Mouse (Mus musculus) forebrain, embryonic 15.5 days (tissue): ENCODE data around the gene Cemip2. TPM values are rescaled to one million over a fixed set of nuclear protein-coding genes. Genes with fewer than 3 reads are reported as not detected.

Source experiments
- ATAC-seq: fragments of 200-750 bp; cut with Nextera tagmentation; replicated peaks from 2 replicates; pipeline ENCODE4 v1.8.0; 2017; ENCODE audit warnings: mild to moderate bottlenecking, moderate TSS enrichment, moderate library complexity
- H3K27ac ChIP-seq: fragments of 300-500 bp; sonication (generic); replicated peaks from 2 replicates; pipeline ENCODE4 v1.5.1; 2015; ENCODE audit warnings: mild to moderate bottlenecking, inconsistent platforms
- H3K27me3 ChIP-seq: fragments of 300-500 bp; sonication (generic); 2 replicates; pipeline ENCODE4 v1.6.1; 2015; ENCODE audit warnings: inconsistent platforms
- H3K36me3 ChIP-seq: fragments of 300-500 bp; sonication (generic); 2 replicates; pipeline ENCODE4 v1.6.1; 2015; ENCODE audit warnings: mild to moderate bottlenecking, inconsistent platforms
- H3K4me1 ChIP-seq: fragments of 300-500 bp; sonication (generic); 2 replicates; pipeline ENCODE4 v1.6.1; 2015; ENCODE audit warnings: inconsistent platforms
- H3K4me2 ChIP-seq: fragments of 300-500 bp; sonication (generic); replicated peaks from 2 replicates; pipeline ENCODE4 v1.6.1; 2015; ENCODE audit warnings: mild to moderate bottlenecking, inconsistent platforms
- H3K4me3 ChIP-seq: fragments of 300-500 bp; sonication (generic); 2 replicates; pipeline ENCODE4 v1.5.1; 2015; ENCODE audit warnings: mild to moderate bottlenecking, inconsistent platforms
- H3K9ac ChIP-seq: fragments of 300-500 bp; sonication (generic); replicated peaks from 2 replicates; pipeline ENCODE4 v1.6.1; 2015; ENCODE audit warnings: mild to moderate bottlenecking, inconsistent platforms
- H3K9me3 ChIP-seq: fragments of 300-500 bp; sonication (generic); 2 replicates; pipeline ENCODE4 v1.6.1; 2016; ENCODE audit warnings: inconsistent platforms
- WGBS: fragments of 180-500 bp; shearing (Covaris S2); methylation state at CpG from one replicate; pipeline ENCODE4 v1.1.7; 2015; ENCODE audit warnings: mixed read lengths; 5-methylcytosine and 5-hydroxymethylcytosine counted together
- polyA plus RNA-seq: library from polyadenylated mRNA; unstranded; fragments of >200 nt; fragmentation: Nextera tagmentation; extraction: Ambion mirVana; gene quantifications from 2 replicates; pipeline ENCODE4 v1.2.1, GENCODE M21; 2015

Cemip2 gene
- polyA plus RNA-seq, 1 experiment from 2014 or later: 39.3 TPM

- no peaks in the 10 kb centered on the region for H3K36me3 ChIP-seq
- WGBS: 76% methylated on average over 4 of the region's 4 CpGs
- no peak overlapping the region for H3K27ac ChIP-seq
- H3K4me1 ChIP-seq: peaks cover 14% of the 10 kb centered on the region
- no peaks in the 10 kb centered on the region for H3K27me3 ChIP-seq
- H3K4me2 ChIP-seq: no peak overlapping the region
- no peak overlapping the region for H3K4me3 ChIP-seq
- no peak overlapping the region for H3K9ac ChIP-seq
- ATAC-seq: no peak
- H3K9me3 ChIP-seq: no peaks in the 10 kb centered on the region
Measured at GRCm38 (mm10) chr19:21886166-21886657, 108.1 kb downstream of the Cemip2 start.

DNA sequence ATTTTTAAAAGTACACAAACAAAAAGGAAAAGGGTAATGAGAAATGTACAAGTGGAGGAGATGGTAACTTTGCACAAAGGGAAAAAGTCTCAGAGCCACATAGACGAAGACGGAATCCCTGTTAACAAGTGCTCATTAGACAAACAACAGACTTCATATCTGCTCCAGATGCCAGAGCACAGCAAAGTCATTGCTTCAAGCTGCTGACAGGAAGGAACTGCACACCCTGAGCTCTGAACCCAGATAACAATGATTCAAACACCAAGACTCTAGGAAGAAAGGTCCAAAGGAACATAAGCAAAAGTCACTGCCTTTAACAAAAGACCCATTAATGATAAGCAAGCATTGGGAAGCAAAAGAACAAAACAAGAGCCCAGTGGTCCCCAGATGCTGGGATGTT is 112.6 kb downstream of the Cemip2 start:
- WGBS: 84% methylated on average over 2 of the region's 2 CpGs
- Histone ChIP-seq H3K4me3 (no peak overlapping the region), H3K4me2 (no peak overlapping the region), H3K9me3 (no peaks in the 10 kb centered on the region), H3K4me1 (no peaks in the 10 kb centered on the region), H3K9ac (no peak overlapping the region), H3K36me3 (no peaks in the 10 kb centered on the region), H3K27ac (no peak overlapping the region), H3K27me3 (no peaks in the 10 kb centered on the region)
- ATAC-seq: no peak

GRCm38 (mm10) chr19:21894792-21895191 is 116.7 kb downstream of the Cemip2 start:
- H3K4me2 ChIP-seq: no peak overlapping the region
- H3K9me3 ChIP-seq: no peaks in the 10 kb centered on the region
- H3K27ac ChIP-seq: no peak overlapping the region
- no peaks in the 10 kb centered on the region for H3K27me3 ChIP-seq
- H3K4me3 ChIP-seq: no peak overlapping the region
- H3K36me3 ChIP-seq: no peaks in the 10 kb centered on the region
- H3K4me1 ChIP-seq: no peaks in the 10 kb centered on the region
- H3K9ac ChIP-seq: no peak overlapping the region
- no peak for ATAC-seq
- 94% methylated on average over 3 of the region's 3 CpGs for WGBS

DNA sequence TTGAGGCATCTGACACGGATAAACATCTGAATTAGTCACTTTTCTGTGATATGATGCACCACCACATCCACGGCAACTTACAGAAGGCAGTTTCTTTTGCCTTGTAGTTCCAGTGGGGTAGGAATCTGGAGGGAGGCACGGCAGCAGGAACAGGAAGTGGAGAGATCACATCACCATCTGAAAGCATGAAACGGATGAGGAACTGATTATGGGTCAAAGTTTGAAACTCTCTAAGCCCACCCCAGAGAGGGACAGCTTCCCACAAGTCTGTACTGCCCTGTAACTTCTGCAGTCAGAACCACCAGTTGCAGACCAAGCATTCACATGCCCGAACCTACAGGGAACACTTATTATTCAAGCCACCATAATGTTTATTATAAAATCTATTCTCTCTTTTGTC is 117.4 kb downstream of the Cemip2 start:
- Histone ChIP-seq H3K9me3 (no peaks in the 10 kb centered on the region), H3K36me3 (no peaks in the 10 kb centered on the region), H3K4me3 (no peak overlapping the region), H3K4me1 (no peaks in the 10 kb centered on the region), H3K4me2 (no peak overlapping the region), H3K9ac (no peak overlapping the region), H3K27ac (no peak overlapping the region), H3K27me3 (no peaks in the 10 kb centered on the region)
- no peak for ATAC-seq
- WGBS: 86% methylated on average over 5 of the region's 5 CpGs

GRCm38 (mm10) chr19:21897122-21897827 is 119.1 kb downstream of the Cemip2 start:
- Histone ChIP-seq H3K27me3 (no peaks in the 10 kb centered on the region), H3K9ac (no peak overlapping the region), H3K4me1 (no peaks in the 10 kb centered on the region), H3K27ac (no peak overlapping the region), H3K36me3 (no peaks in the 10 kb centered on the region), H3K9me3 (no peaks in the 10 kb centered on the region), H3K4me2 (no peak overlapping the region), H3K4me3 (no peak overlapping the region)
- 89% methylated on average over 7 of the region's 7 CpGs for WGBS
- no peak for ATAC-seq

DNA sequence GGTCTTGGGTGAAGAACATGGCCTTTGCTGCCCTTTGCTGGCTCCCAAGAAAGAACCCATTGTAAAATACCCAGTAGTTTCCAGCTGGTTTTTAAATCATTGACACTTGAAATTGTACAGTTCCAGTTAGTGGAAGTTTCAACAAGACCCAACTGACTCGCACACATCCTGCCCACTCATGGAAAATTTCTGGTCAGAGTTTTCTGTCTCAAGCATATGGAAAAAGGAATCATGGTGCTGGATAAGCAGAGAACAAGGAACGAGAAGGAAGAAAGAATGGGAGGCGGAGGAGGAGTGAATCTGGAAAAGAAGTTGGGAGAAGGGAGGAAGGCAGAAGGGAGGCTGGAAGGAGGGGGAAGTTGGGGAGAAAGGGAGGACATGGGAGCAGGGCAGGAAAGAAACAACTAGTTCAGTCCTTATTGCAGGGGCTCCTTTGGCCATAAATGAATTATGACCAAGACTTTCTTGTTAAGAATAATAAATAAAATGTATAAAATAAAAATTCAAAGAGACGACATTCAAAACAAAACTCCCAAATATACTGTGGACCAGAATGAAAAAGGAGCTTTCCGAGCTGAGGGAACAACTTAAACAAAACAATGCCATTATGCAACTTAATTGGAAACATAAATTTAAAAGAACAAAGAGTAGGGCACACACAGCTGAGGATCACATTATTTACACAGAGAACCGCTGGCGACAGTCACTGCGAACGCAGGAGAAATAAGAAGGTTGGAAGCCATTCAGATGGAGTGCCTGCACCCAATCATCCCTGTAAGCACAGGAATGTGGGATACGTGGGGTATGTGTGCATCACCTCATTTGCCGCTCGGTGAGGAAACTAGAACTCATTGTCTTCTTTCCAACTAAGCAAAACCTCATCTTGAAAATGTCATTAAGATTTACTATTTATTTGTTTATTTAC is 120.1 kb downstream of the Cemip2 start:
- no peaks in the 10 kb centered on the region for H3K36me3 ChIP-seq
- no peaks in the 10 kb centered on the region for H3K4me1 ChIP-seq
- no peak overlapping the region for H3K9ac ChIP-seq
- ATAC-seq: no peak
- H3K9me3 ChIP-seq: no peaks in the 10 kb centered on the region
- no peak overlapping the region for H3K4me3 ChIP-seq
- no peak overlapping the region for H3K27ac ChIP-seq
- H3K27me3 ChIP-seq: no peaks in the 10 kb centered on the region
- H3K4me2 ChIP-seq: no peak overlapping the region
- WGBS: 79% methylated on average over 12 of the region's 12 CpGs

Other genes with a start within 250 kb of the Cemip2 start
- gene 1110059E24Rik, start 125.4 kb upstream of the Cemip2 start, polyA plus RNA-seq: 56.8 and 57.7 TPM in 2 replicates
- 36.5 and 44.1 TPM in 2 replicates for gene Abhd17b, start 125.2 kb upstream of the Cemip2 start, polyA plus RNA-seq